Mouse (Mus musculus) intestine, postnatal 0 days (tissue): Measurements from ENCODE around the gene Epo. TPM values are rescaled to one million over a fixed set of nuclear protein-coding genes. Genes with fewer than 3 reads are reported as not detected.

ENCODE experiments used
- ATAC-seq: fragments of 200-750 bp; cut with Nextera tagmentation; 2 replicates; pipeline ENCODE4 v1.8.0; 2017; ENCODE audit warnings: mild to moderate bottlenecking, moderate TSS enrichment, moderate library complexity
- H3K27ac ChIP-seq: fragments of 300-500 bp; sonication (generic); 2 replicates; pipeline ENCODE4 v1.5.1; 2014; ENCODE audit warnings: mild to moderate bottlenecking, low read depth, low read length, moderate library complexity
- H3K27me3 ChIP-seq: fragments of 300-500 bp; sonication (generic); replicated peaks from 2 replicates; pipeline ENCODE4 v1.6.1; 2014; ENCODE audit warnings: low read length, mixed read lengths; ENCODE audit not compliant: control insufficient read depth, insufficient read depth
- H3K36me3 ChIP-seq: fragments of 300-500 bp; sonication (generic); 2 replicates; pipeline ENCODE4 v1.6.1; 2014; ENCODE audit warnings: mild to moderate bottlenecking, moderate library complexity; ENCODE audit not compliant: control insufficient read depth, insufficient read depth
- H3K4me1 ChIP-seq: fragments of 300-500 bp; sonication (generic); replicated peaks from 2 replicates; pipeline ENCODE4 v1.6.1; 2014; ENCODE audit warnings: antibody characterized with exemption, low read length, mixed read lengths; ENCODE audit not compliant: control insufficient read depth, insufficient read depth
- H3K4me2 ChIP-seq: fragments of 300-500 bp; sonication (generic); replicated peaks from 2 replicates; pipeline ENCODE4 v1.6.1; 2014; ENCODE audit warnings: low read depth, mild to moderate bottlenecking, moderate library complexity
- H3K4me3 ChIP-seq: fragments of 300-500 bp; sonication (generic); 2 replicates; pipeline ENCODE4 v1.5.1; 2014; ENCODE audit warnings: low read depth, low read length
- H3K9ac ChIP-seq: fragments of 300-500 bp; sonication (generic); 2 replicates; pipeline ENCODE4 v1.6.1; 2014; ENCODE audit warnings: mild to moderate bottlenecking, low read depth, low read length
- H3K9me3 ChIP-seq: fragments of 300-500 bp; sonication (generic); 2 replicates; pipeline ENCODE4 v1.6.1; 2016; ENCODE audit warnings: mixed run types; ENCODE audit not compliant: control insufficient read depth
- CTCF ChIP-seq: sonication (generic); IDR thresholded peaks from 2 replicates; pipeline ENCODE4 v1.5.1; 2016; ENCODE audit warnings: low read depth, mild to moderate bottlenecking, control low read depth, antibody characterized with exemption, moderate library complexity
- WGBS: fragments of 180-500 bp; shearing (Covaris S2); extraction: QIAGEN DNeasy Blood & Tissue Kit; methylation state at CpG from one replicate; pipeline ENCODE4 v1.1.7; 2014; 5-methylcytosine and 5-hydroxymethylcytosine counted together
- polyA plus RNA-seq: library from polyadenylated mRNA; unstranded; fragments of >200 nt; fragmentation: Nextera tagmentation; extraction: Ambion mirVana; gene quantifications from 2 replicates; pipeline ENCODE4 v1.2.1, GENCODE M21; 2015

The Epo gene
- polyA plus RNA-seq, 1 experiment from 2014 or later = not detected

DNA sequence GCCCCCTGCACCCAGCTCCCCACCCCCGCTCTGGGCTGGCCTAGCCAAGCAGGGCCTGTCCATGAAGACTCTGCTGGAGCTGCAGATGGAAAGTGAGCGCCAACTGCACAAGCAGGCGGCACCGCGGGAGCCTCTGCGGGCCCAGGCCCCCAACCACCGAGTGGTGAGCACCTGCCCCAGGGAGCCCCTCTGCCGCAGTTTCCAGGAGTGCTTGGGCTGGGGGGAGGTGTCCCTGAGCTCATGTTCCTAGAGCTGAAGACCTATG lies 8.9 kb downstream of the Epo start:
- Histone ChIP-seq H3K9me3 (no peaks in the 10 kb centered on the region), H3K4me1 (no peaks in the 10 kb centered on the region), H3K9ac (no peak overlapping the region), H3K4me3 (no peak overlapping the region), H3K4me2 (no peak overlapping the region), H3K27me3 (no peaks in the 10 kb centered on the region), H3K36me3 (peaks cover 95% of the 10 kb centered on the region), H3K27ac (no peak overlapping the region)
- ATAC-seq = no peak
- WGBS = 85% methylated on average over 8 of the region's 8 CpGs
- TF ChIP-seq CTCF = no peak

DNA sequence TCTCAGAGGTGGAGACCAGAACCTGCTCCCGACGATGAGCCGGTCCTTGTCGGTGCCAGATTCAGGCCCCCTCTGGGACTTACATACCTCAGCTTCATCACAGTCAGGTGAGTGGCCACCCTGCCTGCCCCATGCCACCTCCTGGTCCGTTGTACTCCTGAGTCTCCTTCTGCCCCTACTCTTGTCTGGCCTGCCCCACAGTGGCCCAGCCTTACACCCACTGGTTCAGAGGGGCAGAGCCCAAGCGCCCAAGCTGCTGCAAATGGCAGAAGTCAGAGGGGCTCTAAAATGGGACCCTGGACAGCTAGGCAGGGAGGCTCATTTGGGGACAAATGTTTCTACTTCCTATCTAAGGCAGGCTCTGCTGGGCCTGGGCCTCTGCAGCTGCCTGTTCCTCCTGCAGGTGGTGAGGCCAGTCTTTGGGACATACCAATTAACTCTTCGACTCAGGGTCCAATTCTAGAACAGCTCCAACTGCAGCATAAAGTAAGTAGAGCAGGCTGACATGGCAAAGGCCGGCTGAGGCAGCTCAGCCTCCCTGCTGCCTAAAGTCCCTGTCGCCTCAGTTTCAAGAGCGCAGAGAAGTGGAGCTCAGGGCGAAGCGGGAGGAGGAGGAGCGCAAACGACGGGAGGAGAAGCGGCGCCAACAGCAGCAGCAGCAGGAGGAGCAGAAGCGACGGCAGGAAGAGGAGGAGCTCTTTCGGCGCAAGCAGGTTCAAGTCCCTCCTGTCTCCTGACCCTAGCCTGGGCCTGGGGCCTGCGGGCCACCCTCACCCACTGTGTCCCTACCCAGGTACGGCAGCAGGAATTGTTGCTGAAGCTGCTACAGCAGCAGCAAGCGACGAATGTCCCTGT lies 9.4 kb downstream of the Epo start:
- Histone ChIP-seq H3K27me3 (no peaks in the 10 kb centered on the region), H3K36me3 (peaks cover 95% of the 10 kb centered on the region), H3K4me1 (no peaks in the 10 kb centered on the region), H3K9ac (no peak overlapping the region), H3K4me3 (no peak overlapping the region), H3K4me2 (no peak overlapping the region), H3K9me3 (no peaks in the 10 kb centered on the region), H3K27ac (peak overlapping the region; percentile 41; the same call in 1 of the 2 replicates)
- 82% methylated on average over 25 of the region's 25 CpGs for WGBS
- 0 out of 2 replicates have a peak, but pooled peaks have one; percentile 12 for TF ChIP-seq CTCF
- no peak for ATAC-seq

DNA sequence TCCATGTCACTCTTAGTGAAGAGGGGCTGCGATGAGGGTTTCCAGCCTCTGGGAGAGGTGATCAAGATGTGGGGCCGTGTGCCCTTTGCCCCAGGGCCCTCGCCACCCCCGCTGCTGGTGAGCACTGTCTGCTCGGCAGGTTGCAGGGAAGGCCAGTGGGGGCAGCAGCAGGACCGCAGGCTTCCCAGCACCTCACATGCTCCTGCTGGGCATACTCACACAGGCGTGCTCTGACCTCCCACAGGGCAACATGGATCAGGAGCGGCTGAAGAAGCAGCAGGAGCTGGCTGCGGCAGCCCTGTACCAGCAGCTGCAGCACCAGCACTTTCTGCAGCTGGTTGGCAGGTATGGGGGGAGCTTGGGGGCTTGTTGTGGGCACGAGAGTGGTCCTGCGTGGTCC lies 10.3 kb downstream of the Epo start:
- H3K27ac ChIP-seq = no peak overlapping the region
- TF ChIP-seq CTCF = no peak
- H3K27me3 ChIP-seq = no peaks in the 10 kb centered on the region
- H3K4me2 ChIP-seq = no peak overlapping the region
- H3K9ac ChIP-seq = no peak overlapping the region
- no peaks in the 10 kb centered on the region for H3K4me1 ChIP-seq
- H3K9me3 ChIP-seq = no peaks in the 10 kb centered on the region
- 80% methylated on average over 11 of the region's 11 CpGs for WGBS
- no peak for ATAC-seq
- no peak overlapping the region for H3K4me3 ChIP-seq
- H3K36me3 ChIP-seq = peaks cover 91% of the 10 kb centered on the region

DNA sequence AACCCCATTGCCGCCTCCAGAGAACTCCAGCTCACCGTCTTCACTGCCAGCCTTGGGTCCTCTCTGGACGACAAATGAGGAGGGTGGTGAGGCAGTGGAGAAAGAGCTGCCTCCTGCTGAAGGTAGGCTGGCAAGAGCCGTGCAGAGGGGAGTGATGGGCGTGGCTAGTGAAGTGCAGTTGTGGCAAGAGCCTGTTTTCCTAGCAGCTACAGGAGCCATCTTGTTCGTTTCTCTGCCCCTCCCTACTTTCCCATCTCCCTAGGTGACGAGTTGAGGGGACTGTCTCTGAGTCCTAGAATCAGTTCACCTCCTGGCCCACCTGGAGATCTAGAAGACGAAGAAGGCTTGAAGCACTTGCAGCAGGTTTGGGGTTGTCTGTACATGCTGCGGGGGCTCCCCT lies 11.2 kb downstream of the Epo start:
- H3K4me3 ChIP-seq = no peak overlapping the region
- H3K27me3 ChIP-seq = no peaks in the 10 kb centered on the region
- H3K4me1 ChIP-seq = no peaks in the 10 kb centered on the region
- no peaks in the 10 kb centered on the region for H3K9me3 ChIP-seq
- no peak overlapping the region for H3K4me2 ChIP-seq
- ATAC-seq = no peak
- 77% methylated on average over 9 of the region's 9 CpGs for WGBS
- no peak overlapping the region for H3K27ac ChIP-seq
- TF ChIP-seq CTCF = no peak
- H3K36me3 ChIP-seq = peaks cover 84% of the 10 kb centered on the region
- no peak overlapping the region for H3K9ac ChIP-seq

DNA sequence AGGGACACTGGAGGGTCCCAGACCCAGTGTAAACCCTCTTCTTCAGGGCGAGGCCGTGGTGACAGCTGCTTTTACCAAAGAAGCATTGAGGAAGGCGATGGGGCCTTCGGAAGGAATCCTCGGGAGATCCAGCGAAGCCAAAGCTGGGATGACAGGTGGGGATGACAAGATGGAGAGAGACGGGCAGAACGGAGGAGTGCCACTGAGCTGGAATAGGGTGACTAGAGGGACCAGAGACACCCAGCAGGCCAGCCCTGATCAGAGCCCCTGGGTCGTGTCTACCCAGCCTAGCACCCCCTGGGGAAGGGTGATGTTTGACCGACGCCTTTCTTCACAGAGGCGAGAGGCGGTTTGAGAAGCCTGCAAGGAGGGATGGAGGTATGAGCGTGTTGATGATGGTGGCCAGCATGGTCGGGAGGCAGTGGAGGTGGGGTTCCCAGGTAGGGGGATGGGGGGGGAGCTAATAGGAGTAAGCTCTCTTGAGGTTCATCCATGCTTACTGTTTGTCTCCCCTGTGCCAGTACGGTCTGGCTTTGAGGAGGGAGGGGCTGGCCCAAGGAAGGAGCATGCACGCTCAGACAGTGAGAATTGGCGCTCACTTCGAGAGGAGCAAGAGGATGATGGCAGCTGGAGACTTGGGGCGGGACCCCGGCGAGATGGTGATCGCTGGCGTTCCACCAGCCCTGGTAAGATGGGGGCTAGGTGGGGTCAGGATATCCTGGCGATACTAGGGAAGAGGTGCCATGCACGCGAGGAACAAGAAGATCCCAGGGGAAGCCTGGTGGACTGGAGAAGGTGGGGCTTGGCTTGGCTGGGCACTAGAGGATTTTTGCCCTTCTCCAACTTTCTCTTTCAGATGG lies 13.1 kb downstream of the Epo start:
- Histone ChIP-seq H3K4me2 (no peak overlapping the region), H3K27me3 (no peaks in the 10 kb centered on the region), H3K36me3 (peaks cover 68% of the 10 kb centered on the region), H3K4me3 (no peak overlapping the region), H3K9me3 (no peaks in the 10 kb centered on the region), H3K27ac (no peak overlapping the region), H3K9ac (no peak overlapping the region), H3K4me1 (no peaks in the 10 kb centered on the region)
- no peak for ATAC-seq
- TF ChIP-seq CTCF = no peak
- 92% methylated on average over 27 of the region's 27 CpGs for WGBS

DNA sequence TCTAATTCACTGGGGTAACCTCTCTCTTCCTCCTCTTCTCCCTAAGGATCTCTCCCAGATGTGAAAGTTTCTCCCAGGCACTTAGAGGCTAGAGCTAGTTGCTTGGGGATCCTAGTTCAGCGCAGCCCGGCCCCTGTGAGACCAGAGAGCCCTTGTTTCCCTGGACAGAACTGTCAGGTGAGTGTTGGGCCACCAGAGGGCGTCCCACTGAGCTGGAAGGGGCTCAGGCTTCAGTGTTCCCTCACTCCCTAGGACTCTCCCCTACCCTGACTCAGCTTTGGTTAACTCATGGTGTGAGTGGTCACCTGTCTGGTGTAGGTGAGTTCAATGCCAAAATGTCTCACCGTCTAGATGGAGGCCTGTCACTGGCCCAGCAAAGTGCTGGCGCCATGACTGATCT lies 14.6 kb downstream of the Epo start, which contains the start of gene Gigyf1:
Gene Gigyf1, plus strand, starts transcription at position 113 of the 400 bp plus-strand sequence.
- WGBS = 75% methylated on average over 5 of the region's 5 CpGs
- no peaks in the 10 kb centered on the region for H3K4me1 ChIP-seq
- no peaks in the 10 kb centered on the region for H3K27me3 ChIP-seq
- H3K36me3 ChIP-seq = peaks cover 53% of the 10 kb centered on the region
- H3K4me2 ChIP-seq = no peak within 1 kb of the TSS
- no peak within 1 kb of the TSS for H3K9ac ChIP-seq
- 0 out of 2 replicates have a peak, but pooled peaks have one; percentile 9 for ATAC-seq
- peak; percentile 71 for TF ChIP-seq CTCF
- H3K27ac ChIP-seq = no peak within 1 kb of the TSS
- no peaks in the 10 kb centered on the region for H3K9me3 ChIP-seq
- no peak within 1 kb of the TSS for H3K4me3 ChIP-seq
